Mouse (Mus musculus) limb, embryonic 12.5 days (tissue): ENCODE measurements around the gene Lypla2. TPM values are rescaled to one million over a fixed set of nuclear protein-coding genes. Genes with fewer than 3 reads are reported as not detected.

Source experiments
- ATAC-seq: fragments of 200-750 bp; cut with Nextera tagmentation; 2 replicates; pipeline ENCODE4 v1.8.0; 2017; ENCODE audit warnings: low read depth, moderate TSS enrichment; ENCODE audit not compliant: insufficient number of reproducible peaks, insufficient read depth, low FRiP score, low TSS enrichment
- H3K27ac ChIP-seq: fragments of 300-500 bp; sonication (generic); 2 replicates; pipeline ENCODE4 v1.5.1; 2016; ENCODE audit warnings: mild to moderate bottlenecking, moderate library complexity
- H3K27me3 ChIP-seq: fragments of 300-500 bp; sonication (generic); 2 replicates; pipeline ENCODE4 v1.6.1; 2016; ENCODE audit warnings: mild to moderate bottlenecking, moderate library complexity
- H3K36me3 ChIP-seq: fragments of 300-500 bp; sonication (generic); 2 replicates; pipeline ENCODE4 v1.6.1; 2016; ENCODE audit warnings: mild to moderate bottlenecking, moderate library complexity
- H3K4me1 ChIP-seq: fragments of 300-500 bp; sonication (generic); replicated peaks from 2 replicates; pipeline ENCODE4 v1.6.1; 2016
- H3K4me2 ChIP-seq: fragments of 300-500 bp; sonication (generic); 2 replicates; pipeline ENCODE4 v1.6.1; 2016; ENCODE audit warnings: mild to moderate bottlenecking, moderate library complexity
- H3K4me3 ChIP-seq: fragments of 300-500 bp; sonication (generic); replicated peaks from 2 replicates; pipeline ENCODE4 v1.5.1; 2016; ENCODE audit warnings: mild to moderate bottlenecking
- H3K9ac ChIP-seq: fragments of 300-500 bp; sonication (generic); replicated peaks from 2 replicates; pipeline ENCODE4 v1.6.1; 2016; ENCODE audit warnings: mild to moderate bottlenecking, moderate library complexity
- H3K9me3 ChIP-seq: fragments of 300-500 bp; sonication (generic); 2 replicates; pipeline ENCODE4 v1.6.1; 2016; ENCODE audit warnings: mild to moderate bottlenecking, moderate library complexity
- WGBS: fragments of 180-500 bp; shearing (Covaris S2); methylation state at CpG from one replicate; pipeline ENCODE4 v1.1.7; 2016; 5-methylcytosine and 5-hydroxymethylcytosine counted together
- polyA plus RNA-seq: library from polyadenylated mRNA; unstranded; fragments of >200 nt; fragmentation: Nextera tagmentation; extraction: Ambion mirVana; gene quantifications from 2 replicates; pipeline ENCODE4 v1.2.1, GENCODE M21; 2016

Gene Lypla2
- polyA plus RNA-seq, 1 experiment from 2014 or later = 127 TPM

- no peaks in the 10 kb centered on the region for H3K9me3 ChIP-seq
- no peak overlapping the region for H3K9ac ChIP-seq
- no peaks in the 10 kb centered on the region for H3K27me3 ChIP-seq
- no peak overlapping the region for H3K4me3 ChIP-seq
- no peak for ATAC-seq
- H3K27ac ChIP-seq = no peak overlapping the region
- H3K36me3 ChIP-seq = peaks cover 48% of the 10 kb centered on the region
- 89% methylated on average over 9 of the region's 9 CpGs for WGBS
- H3K4me2 ChIP-seq = no peak overlapping the region
- H3K4me1 ChIP-seq = no peaks in the 10 kb centered on the region
Observed at GRCm38 (mm10) chr4:135929828-135930227, 42.6 kb downstream of the Lypla2 start.

- no peaks in the 10 kb centered on the region for H3K9me3 ChIP-seq
- H3K4me2 ChIP-seq = no peak overlapping the region
- no peak overlapping the region for H3K4me3 ChIP-seq
- H3K27me3 ChIP-seq = no peaks in the 10 kb centered on the region
- no peak overlapping the region for H3K9ac ChIP-seq
- no peak overlapping the region for H3K27ac ChIP-seq
- 94% methylated on average over 5 of the region's 5 CpGs for WGBS
- no peaks in the 10 kb centered on the region for H3K4me1 ChIP-seq
- ATAC-seq = no peak
- H3K36me3 ChIP-seq = peaks cover 45% of the 10 kb centered on the region
Observed at GRCm38 (mm10) chr4:135929405-135929804, 43.0 kb downstream of the Lypla2 start.

- ATAC-seq = no peak
- 77% methylated on average over 9 of the region's 9 CpGs for WGBS
Observed at GRCm38 (mm10) chr4:135928376-135928775, 44.0 kb downstream of the Lypla2 start.

DNA sequence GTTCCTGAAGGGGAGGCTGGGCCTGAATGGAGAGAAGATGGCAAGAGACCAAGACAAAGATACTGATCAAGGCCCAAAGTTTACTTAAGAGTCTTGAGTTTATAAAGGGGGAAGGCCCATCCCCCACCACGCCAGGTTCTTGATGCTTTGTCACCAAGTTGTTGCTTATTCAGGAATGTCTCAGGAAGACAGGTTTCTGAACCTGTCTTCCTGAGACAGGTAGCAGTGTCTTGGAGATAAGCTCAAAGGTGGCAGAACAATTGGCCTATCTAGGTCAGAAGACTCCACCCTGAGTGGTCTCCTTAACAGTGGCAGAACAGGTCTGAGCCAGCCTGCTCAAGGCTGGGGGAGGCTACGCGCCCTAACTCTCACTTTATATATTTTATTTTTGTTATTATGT lies 45.6 kb downstream of the Lypla2 start:
- no peaks in the 10 kb centered on the region for H3K9me3 ChIP-seq
- H3K4me2 ChIP-seq = no peak overlapping the region
- peaks cover 5% of the 10 kb centered on the region; the same call in 1 of the 2 replicates for H3K4me1 ChIP-seq
- peaks cover 41% of the 10 kb centered on the region for H3K36me3 ChIP-seq
- ATAC-seq = no peak
- H3K27me3 ChIP-seq = no peaks in the 10 kb centered on the region
- H3K4me3 ChIP-seq = no peak overlapping the region
- WGBS = 91% methylated on average over 3 of the region's 3 CpGs
- H3K9ac ChIP-seq = no peak overlapping the region
- H3K27ac ChIP-seq = no peak overlapping the region

More at GRCm38 (mm10) chr4:135928376-135928775, 44.0 kb downstream of the Lypla2 start:
- no peaks in the 10 kb centered on the region for H3K4me1 ChIP-seq
- H3K27ac ChIP-seq = no peak overlapping the region
- peaks cover 42% of the 10 kb centered on the region for H3K36me3 ChIP-seq
- no peak overlapping the region for H3K4me3 ChIP-seq
- H3K27me3 ChIP-seq = no peaks in the 10 kb centered on the region
- no peaks in the 10 kb centered on the region for H3K9me3 ChIP-seq
- H3K4me2 ChIP-seq = no peak overlapping the region
- H3K9ac ChIP-seq = no peak overlapping the region

DNA sequence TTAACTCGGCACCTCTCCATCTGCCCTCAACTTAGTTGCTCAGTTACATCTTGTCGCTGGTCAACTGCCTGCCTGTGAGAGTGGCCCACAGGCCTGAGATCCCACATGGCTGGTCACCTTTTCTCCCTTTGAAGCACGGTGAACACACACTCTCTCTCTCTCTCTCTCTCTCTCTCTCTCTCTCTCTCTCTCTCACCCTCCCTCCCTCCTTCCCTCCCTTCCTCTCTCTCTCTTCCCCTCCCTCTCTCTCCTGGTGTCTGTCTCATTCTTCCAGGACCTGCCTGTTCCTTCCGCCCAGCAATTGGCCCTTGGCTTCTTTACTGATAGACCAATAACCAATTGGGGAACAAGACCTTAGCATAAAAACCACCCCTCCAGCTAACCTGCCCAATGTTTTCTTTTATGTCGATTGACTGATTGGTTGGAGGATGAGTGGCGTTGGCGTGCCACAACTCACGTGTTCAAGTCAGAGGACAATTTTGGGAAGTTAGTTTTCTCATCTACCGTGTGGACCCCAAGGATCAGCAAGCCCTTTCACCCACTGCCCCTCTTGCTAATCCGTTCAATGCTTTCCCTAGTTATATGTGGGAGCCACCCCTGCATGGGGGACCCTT lies 46.1 kb downstream of the Lypla2 start:
- WGBS = 85% methylated on average over 10 of the region's 10 CpGs
- Histone ChIP-seq H3K9me3 (no peaks in the 10 kb centered on the region), H3K36me3 (peaks cover 36% of the 10 kb centered on the region), H3K4me1 (peaks cover 10% of the 10 kb centered on the region; the same call in 1 of the 2 replicates), H3K4me3 (no peak overlapping the region), H3K27ac (no peak overlapping the region), H3K4me2 (no peak overlapping the region), H3K27me3 (no peaks in the 10 kb centered on the region), H3K9ac (no peak overlapping the region)
- ATAC-seq = no peak

DNA sequence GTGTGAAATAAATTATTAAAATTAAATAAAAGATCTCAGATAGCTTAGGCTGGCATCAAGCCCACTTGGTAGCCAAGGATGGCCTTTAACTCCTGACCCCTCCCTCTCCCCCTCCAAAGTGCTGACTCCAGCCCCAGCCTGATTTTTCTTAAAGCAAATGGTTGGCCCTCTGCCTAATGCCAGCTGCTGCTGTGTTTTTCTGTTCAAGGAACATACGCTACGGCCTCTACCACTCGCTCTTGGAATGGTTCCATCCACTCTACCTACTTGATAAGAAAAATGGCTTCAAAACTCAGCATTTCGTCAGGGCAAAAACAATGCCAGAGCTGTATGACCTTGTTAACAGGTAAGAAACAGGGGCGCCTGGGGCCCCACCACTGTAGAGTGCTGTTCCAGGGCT lies 47.1 kb downstream of the Lypla2 start:
- Histone ChIP-seq H3K4me3 (no peak overlapping the region), H3K4me2 (no peak overlapping the region), H3K27ac (no peak overlapping the region), H3K4me1 (peaks cover 11% of the 10 kb centered on the region; the same call in 1 of the 2 replicates), H3K27me3 (no peaks in the 10 kb centered on the region), H3K9ac (no peak overlapping the region), H3K9me3 (no peaks in the 10 kb centered on the region), H3K36me3 (peaks cover 31% of the 10 kb centered on the region)
- 91% methylated on average over 5 of the region's 5 CpGs for WGBS
- ATAC-seq = no peak

- H3K4me1 ChIP-seq = peaks cover 11% of the 10 kb centered on the region; the same call in 1 of the 2 replicates
- H3K9me3 ChIP-seq = no peaks in the 10 kb centered on the region
- H3K27me3 ChIP-seq = no peaks in the 10 kb centered on the region
- no peak overlapping the region for H3K4me2 ChIP-seq
- H3K27ac ChIP-seq = no peak overlapping the region
- no peak overlapping the region for H3K4me3 ChIP-seq
- WGBS = 84% methylated on average over 2 of the region's 2 CpGs
- H3K9ac ChIP-seq = no peak overlapping the region
- ATAC-seq = no peak
- peaks cover 31% of the 10 kb centered on the region for H3K36me3 ChIP-seq
Observed at GRCm38 (mm10) chr4:135924418-135924817, 48.0 kb downstream of the Lypla2 start.

DNA sequence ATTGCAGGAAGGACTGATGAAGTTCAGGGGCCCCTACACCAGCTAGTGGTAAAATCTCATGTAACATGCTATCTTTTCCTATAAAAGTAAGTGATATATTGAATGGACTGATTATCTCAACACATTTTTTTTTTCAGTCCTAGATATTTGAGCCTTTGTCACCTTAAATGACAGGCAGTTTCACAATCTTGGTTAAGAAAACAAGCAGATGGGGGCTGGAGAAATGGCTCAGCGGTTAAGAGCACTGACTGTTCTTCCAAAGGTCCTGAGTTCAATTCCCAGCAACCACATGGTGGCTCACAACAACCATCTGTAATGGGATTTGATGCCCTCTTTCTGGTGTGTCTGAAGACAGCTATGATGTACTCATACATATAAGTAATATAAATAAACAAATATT lies 50.2 kb downstream of the Lypla2 start:
- Histone ChIP-seq H3K36me3 (peaks cover 28% of the 10 kb centered on the region), H3K9ac (no peak overlapping the region), H3K27ac (no peak overlapping the region), H3K4me3 (peak overlapping the region; percentile 76; the same call in 1 of the 2 replicates), H3K4me1 (peaks cover 11% of the 10 kb centered on the region; the same call in 1 of the 2 replicates), H3K27me3 (no peaks in the 10 kb centered on the region), H3K4me2 (peak overlapping the region; percentile 90), H3K9me3 (no peaks in the 10 kb centered on the region)
- no peak for ATAC-seq
- 83% methylated on average over 1 of the region's 1 CpGs for WGBS

GRCm38 (mm10) chr4:135921257-135922120 lies 50.9 kb downstream of the Lypla2 start:
- peak overlapping the region; percentile 80 for H3K9ac ChIP-seq
- H3K4me1 ChIP-seq = peaks cover 11% of the 10 kb centered on the region; the same call in 1 of the 2 replicates
- no peak for ATAC-seq
- H3K9me3 ChIP-seq = no peaks in the 10 kb centered on the region
- H3K27me3 ChIP-seq = no peaks in the 10 kb centered on the region
- peak overlapping the region; percentile 90 for H3K4me2 ChIP-seq
- WGBS = 7% methylated on average over 26 of the region's 26 CpGs
- peak overlapping the region; percentile 76 for H3K4me3 ChIP-seq
- peak overlapping the region; percentile 81 for H3K27ac ChIP-seq
- peaks cover 23% of the 10 kb centered on the region for H3K36me3 ChIP-seq

DNA sequence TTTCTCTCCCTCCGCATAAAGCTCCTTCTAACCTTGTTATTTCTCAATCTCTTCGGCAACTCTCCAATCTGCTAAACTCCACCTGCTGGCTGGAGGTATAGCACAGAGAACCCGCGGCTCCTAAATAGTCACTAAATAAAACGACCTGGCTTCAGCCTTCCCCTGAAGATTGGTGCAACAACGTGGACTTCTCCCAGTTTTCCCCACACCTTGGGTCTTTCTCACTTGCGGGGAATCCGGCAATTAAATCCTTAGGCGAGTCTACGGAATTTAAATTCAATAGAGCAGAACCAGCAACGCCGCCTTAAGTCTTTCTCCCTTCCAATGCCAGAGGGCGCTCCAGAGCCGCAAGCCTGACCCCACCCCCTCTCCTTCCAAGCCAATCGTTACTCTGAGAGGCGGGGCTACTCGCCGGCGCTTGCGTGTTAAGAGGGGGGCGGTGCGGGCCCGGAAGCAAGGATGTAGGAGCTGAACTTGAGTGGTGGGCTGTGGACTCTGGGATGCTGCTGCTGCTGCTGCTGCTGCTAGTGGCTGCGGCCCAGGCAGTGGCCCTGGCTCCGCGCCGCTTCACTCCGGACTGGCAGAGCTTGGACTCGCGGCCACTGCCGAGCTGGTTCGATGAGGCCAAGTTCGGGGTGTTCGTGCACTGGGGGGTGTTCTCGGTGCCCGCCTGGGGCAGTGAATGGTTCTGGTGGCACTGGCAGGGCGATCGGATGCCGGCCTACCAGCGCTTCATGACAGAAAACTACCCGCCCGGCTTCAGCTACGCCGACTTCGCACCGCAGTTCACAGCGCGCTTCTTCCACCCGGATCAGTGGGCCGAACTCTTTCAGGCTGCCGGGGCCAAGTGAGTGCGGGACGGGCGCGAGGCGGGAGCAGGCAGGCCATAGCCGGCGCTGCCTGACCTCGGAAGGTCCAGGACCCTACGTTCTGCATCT lies 51.9 kb downstream of the Lypla2 start, which contains the start of gene Fuca1:
TSS of gene Fuca1 (plus strand) at position 432 of the 938 bp plus-strand sequence.
- H3K4me3 ChIP-seq = peak within 1 kb of the TSS; percentile 76
- H3K4me1 ChIP-seq = peaks cover 11% of the 10 kb centered on the region; the same call in 1 of the 2 replicates
- H3K4me2 ChIP-seq = peak within 1 kb of the TSS; percentile 90
- H3K27ac ChIP-seq = peak within 1 kb of the TSS; percentile 81
- H3K36me3 ChIP-seq = peaks cover 14% of the 10 kb centered on the region
- no peaks in the 10 kb centered on the region for H3K9me3 ChIP-seq
- ATAC-seq = peak; percentile 92
- WGBS = 2% methylated on average over 60 of the region's 60 CpGs
- no peaks in the 10 kb centered on the region for H3K27me3 ChIP-seq
- peak within 1 kb of the TSS; percentile 80 for H3K9ac ChIP-seq
